Mouse (Mus musculus): ENCODE measurements around the gene Cox15. TPM values are rescaled to one million over a fixed set of nuclear protein-coding genes. Genes with fewer than 3 reads are reported as not detected.

Cox15 gene
- total RNA-seq (2022), result 10 to 100 TPM; 36.5 to 56.6 (median 45.9) TPM

DNA sequence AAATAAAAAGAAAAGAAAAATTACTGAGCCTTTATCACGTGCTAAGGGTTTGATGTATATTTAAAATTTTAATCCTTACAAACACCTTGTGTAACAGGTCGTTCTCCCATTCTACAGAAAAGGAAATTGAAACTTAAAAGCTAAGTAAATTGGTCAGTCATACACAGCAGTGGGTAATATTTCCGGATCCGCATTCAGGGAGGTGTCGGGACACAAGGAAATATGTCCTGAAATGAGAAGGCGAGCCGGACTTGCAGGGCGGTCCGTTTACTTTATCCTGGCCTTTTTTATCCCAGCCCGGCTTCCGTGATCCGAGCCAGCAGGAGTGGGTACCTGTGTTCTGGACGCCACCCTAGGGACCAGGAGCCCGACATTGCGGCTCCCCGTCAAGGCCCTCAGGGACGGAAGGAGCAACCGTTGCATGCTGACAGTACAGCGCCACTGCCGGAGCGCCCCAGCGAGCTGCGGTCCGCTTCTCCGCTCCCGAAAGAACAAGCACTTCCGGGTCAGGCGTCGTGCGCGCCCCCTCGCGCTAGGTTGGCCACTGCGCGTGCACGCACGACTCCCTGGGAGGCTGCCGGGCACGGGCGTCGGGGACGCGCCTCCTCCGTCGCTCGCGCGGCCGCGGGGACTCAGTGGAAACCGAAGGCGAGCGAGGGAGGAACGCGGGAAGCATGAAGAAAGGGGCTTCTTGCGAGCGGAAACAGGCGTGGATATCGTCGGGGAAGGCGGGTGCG lies at the start of gene Cox15, which contains the start of gene Cutc:
Gene Cox15, minus strand, starts transcription at position 512 of the 737 bp plus-strand sequence.
Gene Cutc, plus strand, starts transcription at position 508 of the 737 bp plus-strand sequence.
- peak; percentile 95 for DNase-seq

DNA sequence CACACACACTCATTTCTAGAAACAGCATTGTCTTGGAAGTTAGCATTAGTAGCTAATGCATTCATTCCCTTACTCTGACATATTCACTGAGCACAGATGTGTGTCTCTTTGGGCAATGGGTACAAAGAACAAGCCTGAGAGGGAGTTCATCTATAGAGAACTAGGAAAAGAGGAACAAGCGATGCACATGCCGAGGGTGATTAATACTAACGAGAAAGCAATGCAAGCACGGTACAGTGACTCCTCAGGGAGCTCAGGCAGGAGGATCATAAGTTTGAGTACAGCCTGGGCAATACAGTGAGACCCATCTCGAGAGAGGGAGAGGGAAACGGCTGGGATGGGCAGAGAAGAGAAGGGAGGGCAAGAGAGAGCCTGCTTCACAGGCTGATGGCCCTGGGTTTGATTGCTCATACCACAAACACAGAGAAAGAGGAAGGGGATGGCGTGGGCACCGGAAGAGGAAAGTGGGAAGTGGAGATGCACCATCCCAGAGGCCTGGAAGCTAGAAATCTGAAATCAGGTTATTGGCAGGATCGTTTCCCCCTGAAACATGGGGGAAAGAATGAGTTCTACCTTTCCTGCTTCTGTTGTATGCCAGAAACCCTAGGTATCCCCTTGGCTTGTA lies 48.7 kb upstream of the Cox15 start:
- no peak for DNase-seq

DNA sequence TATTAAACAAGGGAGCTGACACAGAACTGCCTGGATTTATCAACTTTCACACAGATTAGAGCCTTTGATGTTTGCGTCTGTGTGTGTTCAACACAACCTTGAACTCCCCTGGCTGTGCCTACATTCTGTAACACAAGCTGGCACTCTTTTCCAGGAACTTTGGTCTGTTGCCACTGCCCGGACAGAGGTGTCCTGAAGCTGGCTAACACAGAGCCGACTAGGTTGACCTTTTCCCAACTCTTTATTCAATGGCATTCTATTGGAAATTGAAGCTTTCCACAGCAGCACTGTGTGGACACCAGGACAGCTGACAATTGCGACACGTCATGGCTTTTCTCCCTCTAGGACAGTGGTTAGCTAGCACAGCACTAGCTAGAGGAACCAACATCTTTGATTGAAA lies 44.4 kb upstream of the Cox15 start:
- peak; percentile 55 for DNase-seq

DNA sequence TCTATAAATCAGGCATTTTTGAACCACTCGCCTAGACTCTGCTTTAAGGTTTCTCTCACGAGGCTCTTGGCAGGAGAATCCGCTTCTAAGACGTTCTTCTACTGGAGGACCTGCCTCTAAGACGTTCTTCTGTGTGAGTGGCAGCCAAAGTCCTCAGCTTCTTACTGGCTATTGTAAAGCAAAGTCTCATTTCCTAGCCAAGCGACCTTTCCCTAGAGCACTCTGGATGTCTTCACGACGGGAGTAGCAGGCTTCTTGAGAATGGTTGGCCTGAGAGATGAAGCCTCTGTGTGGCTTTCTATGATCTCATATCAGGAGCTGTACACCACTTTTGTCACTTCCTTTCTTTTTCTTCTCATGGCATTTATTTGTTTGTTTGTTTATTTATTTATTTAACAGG lies 42.7 kb upstream of the Cox15 start:
- DNase-seq, result no peak

DNA sequence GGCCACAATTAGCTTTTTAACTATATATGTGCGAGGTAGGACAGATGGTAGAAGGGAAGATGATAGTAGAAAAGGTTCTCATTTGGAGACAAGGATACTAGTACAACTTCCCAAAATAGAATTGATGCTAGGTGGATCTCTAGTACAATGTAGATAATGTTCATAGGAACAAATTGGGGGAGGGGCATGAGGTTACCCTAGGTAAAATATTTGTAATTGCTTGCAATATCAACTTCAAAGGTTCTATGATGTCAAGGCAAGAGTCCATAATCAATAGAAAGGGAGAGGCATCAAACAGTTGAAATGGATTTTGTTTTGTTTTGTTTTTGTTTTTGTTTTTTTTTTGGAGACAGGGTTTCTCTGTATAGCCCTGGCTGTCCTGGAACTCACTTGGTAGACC lies 41.2 kb upstream of the Cox15 start:
- no peak for DNase-seq

DNA sequence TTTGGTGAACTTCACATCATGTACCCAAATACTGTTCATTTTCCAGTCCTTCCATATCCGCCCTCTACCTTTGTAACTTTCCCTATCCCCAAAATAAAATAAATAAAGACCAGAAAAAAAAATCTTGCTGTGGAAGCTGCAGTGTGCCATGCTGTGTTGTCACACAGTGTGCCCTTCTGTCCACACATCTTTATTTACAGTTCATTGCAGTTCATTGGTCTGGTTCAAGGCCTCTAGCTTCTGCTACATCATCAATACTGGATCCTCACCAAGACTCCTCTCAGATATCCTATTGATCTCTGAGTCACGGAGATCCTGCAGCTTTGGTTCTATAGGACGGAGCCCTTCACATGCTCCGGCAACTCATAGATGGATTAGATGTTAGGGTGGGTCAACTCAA lies 39.7 kb upstream of the Cox15 start:
- no peak for DNase-seq

DNA sequence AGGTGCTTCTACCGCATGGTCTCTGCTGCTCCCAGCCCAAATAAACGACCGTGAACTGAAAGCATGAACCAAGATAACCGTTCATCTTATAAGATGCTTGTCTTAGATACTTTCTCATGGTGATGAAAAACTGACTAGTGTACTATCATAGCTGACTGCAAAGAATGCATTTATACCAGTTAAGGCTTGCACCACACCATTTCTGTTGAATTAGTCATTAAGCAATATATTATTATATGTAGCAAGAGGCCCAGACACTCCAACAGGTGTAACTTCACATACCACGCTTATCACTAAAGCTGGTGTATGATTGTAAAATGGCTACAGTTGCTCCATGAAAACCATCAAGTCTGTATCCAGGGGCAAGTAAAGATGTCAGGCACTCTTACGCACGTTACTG lies 37.0 kb upstream of the Cox15 start:
- DNase-seq, result no peak

DNA sequence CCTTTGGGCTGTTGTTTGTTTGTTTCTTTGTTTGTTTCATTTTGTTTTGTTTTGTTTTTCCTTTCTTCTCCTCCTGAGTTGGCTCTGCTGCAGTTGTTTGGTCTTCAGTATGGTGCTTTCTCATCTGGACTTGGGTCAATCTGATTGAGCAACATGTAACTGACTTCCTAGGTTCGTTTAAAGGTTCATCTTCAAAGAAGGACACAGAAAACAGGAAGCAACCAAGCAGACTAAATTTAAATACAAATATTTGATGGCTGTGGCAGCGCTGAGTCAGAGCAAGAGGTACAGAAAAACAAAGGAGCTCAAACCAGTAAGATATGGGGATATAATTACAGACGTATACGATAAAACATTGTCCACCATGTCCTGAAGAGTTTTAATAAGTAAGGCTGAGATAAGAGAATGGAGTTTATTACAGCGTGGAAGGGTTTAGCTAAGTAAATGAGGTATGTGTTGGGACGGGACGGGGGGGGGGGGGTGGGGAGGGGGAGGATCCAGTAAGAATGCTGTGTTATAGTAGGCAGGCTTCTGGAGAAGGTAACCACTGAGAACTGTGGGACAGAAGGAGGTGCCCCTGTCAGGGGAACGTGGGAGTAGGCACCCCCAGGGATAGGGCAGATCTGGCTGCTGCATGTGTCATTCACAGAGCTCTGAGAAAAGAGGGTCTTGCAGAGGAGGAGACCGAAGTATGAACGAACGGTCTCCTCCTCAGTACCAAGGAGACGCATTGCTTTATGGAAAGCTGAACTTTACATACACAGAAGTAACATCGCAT lies 33.6 kb upstream of the Cox15 start:
- DNase-seq, result no peak

DNA sequence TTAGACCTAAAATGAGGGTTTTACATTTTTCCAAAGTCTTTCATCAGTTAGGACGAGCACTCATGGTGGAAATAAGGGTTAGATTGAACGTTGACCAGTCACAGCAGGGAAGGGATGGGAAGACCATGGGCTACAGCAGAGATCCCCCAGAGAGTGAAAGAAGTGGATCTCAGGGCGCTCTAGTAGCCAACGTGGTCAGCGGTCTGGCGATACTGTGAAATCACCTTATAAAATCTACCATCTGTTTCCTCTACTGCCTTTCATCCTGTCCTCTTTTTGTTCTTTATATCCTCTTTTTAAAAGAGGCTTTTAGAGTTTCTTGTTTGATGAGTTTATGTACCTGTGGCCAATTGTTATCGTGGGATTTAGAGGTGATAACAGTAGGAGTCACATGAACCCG lies 32.0 kb upstream of the Cox15 start:
- DNase-seq, result no peak

DNA sequence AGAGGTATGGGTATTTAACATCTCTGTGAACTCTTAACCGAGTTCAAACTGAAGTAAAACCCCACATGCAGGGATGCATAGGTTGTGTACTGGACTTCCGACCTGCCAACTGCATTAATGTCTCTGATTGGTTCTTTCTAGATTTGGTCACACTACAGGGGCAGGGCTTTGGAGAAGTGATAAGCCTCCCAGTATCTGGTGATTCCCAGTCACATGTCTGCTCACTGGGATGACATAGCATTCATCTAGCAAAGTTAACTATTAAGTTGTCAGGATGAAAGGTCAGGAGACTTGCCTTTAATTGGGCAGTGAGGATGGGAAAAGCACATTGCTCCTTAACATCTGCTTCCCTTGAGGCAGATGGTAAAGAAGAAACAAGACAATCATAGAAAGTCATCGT lies 29.2 kb upstream of the Cox15 start, which contains the start of gene Abcc2:
Gene Abcc2, plus strand, starts transcription at position 213 of the 400 bp plus-strand sequence.
- DNase-seq, result no peak

DNA sequence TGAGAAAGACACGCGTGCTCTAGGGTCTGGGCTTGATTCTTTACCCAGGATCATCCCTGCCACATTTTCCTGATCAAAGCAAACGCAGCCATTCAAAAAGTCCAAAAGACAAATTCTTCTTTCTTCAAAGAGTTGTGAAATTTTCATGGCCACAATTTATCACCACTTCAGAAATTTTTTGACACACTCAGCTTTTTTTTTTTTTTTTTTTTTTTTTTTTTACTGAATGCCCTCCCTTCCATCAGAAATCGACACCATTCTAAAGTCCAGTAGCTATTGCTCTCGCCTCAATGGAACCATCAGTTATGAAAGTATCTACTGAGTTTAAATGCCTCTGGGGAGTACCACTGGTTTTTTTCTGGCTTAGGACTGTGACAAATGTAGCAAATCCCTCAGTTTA lies 27.6 kb upstream of the Cox15 start:
- no peak for DNase-seq

DNA sequence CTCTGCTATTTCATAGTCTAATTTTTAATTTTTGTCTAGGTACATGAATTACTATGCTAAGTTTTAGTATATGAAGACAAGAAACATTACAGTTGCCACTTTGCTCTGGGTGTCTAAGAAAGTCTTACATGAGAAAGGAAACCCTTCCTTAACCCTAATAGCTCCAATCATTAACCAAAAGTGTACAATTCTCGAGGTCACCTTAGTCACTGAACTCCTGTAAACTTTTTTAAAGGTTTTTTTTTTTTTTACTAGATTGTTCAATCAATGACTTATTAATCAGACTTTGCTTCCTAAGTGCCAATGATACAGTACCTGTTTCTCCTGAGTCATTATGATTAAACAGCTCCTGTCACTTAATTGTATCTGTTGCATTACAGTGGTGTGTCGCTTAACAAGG lies 24.5 kb upstream of the Cox15 start:
- DNase-seq, result no peak

DNA sequence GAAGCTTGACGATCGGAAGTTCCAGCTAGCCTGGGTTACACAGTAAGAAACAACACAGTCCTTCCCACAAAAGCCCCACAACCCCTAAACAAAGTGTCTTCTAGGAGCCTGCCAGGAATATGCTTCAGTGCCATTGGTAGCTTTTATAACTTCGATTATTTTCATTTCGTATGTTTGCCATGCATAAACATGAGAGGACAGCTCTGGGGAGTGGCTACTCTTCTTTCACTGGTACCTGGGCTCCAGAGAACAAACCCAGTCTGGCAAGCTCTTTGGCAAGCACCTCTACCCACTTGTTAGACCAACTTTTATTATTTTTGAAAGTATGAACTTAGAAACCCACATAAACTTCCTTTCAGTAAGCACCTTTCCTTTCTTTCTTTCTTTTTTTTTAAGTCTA lies 23.8 kb upstream of the Cox15 start:
- no peak for DNase-seq

DNA sequence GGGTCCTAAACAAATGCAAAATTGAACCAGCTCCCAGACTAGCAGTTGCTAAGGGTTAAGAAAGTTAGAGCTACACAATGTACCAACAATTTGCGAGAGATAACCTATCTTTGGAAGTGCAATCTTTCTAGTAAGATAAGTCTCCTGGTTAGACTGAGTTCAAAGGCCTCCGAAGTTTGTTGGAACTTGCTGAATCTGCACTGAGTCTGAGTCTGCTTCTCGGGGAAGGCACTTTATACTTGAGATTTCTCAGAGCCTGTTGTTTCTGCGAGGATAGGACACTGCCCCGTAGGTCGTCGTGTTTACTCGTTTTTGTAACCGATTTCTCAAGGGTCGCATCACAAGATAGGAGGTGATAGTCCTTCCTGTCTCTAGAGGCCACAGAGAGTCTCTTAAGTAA lies 22.6 kb upstream of the Cox15 start:
- DNase-seq, result no peak

DNA sequence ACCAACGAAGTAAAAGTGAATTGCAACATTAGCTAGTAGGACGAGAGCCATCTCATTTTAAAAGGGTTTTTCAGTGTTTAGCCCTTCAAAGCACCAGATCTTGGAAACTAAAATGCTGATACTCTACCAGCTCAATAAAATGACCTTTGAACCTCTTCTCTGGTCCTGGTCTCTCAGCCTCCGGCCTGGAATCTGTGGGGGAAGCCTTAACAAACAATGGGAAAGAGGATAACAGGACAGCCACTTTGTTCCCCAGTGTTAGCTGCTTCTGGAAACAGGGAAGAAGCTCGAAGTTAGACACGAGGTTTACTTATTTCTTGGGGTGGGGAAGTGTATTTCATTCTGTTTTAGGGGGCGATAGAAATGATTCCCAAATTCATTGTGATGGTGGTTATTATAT lies 19.5 kb upstream of the Cox15 start:
- DNase-seq, result no peak

DNA sequence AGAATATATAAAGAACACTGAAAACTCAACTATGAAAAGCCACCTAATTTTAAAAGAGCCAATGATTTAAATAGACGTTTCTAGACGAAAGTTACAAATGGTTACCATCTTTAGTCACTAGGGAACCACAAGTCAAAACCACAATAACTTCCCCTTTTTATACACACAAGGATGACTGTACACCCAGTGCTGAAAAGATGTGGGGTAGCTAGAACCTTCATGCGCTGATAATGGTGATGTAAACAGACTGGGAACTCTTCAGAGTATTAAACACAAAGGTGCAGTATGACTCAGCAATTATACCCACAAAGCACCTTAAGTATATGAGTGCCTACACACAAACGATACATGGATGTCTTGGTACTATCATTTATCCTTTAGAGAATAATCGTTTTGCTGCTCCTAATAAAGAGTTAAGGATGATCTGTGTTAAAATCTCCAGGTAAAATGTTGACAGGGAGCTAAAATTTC lies 18.7 kb upstream of the Cox15 start:
- DNase-seq, result no peak

DNA sequence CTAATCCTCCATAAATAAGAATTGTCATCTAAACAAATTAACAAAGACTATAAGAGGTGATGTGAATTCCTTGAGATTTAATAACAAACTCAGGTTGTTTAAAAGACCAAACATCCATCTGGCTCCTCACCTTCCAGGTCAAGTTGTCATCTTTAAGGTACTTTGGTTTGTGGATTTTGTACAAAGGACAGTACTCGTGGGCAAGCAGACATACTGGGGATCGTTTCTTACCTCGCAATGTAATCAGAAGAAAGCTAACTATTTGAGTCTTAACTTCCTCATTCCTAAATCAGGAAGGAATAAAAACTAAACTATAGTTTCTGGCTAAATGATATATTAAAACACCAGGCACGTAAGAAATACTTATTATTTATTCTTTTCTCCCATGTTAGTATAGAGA lies 17.8 kb upstream of the Cox15 start:
- no peak for DNase-seq

DNA sequence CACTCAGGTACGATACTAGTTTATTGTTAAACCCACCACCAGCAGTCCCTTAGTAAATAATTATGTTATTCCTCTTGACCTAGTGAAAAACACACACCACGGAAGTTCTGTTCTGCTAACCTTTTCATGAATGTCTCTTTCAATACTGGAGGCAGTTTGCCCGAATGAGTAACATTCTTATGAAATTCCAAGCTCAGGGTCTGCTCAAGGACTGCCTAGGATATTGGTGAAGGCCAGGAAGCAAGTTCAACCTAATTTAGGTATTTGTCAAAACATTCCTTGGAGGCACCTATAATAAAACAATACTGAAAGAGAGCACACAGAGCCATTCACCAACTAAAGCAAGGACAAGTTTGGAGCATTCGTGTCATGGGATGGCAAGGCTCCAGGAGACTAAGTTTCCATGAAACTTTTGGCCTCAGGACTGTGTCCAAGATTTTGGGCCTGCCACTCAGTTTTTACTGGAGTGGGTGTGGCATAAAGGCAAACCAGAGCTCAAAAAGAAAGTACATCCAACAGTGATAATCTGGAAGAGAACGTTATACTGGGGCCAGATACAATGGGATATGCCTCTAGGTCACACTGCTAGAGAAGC lies 16.7 kb upstream of the Cox15 start:
- peak; percentile 40 for DNase-seq

DNA sequence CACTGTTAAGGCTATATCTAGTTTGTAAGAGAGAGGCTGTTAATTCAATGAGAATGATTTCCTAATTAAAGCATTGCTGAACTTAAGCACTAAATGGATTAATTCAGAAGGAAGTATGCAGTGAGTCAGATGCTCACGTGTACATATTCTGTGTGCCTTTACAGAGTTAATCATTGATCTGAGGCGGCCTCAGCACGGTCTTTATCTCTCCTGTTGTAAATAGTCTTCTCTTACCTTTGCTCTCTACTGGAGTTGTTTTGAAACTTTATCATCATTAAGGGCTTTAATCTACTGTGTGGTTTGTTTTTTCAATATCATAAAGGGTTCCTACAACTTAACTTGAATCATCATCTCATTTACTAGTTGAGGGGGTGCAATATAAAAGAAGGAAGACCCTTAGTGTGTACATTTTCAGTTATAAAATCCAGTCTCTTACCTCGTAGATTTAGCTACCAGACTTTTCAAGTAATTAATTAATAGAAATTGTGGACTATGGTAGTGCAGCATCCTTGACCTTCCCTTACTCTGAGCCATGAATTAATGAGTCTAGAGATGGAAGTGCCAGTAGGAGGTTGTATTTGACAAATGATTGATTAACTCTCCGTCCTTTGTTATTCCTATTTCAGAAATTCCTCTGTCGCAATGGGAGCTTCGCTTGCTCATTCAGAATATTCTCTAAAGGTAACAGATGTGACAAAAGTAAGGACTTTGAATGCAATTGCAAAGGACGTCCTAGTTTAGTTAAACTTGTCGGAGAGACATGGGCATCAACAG lies 14.9 kb upstream of the Cox15 start:
- DNase-seq, result no peak

DNA sequence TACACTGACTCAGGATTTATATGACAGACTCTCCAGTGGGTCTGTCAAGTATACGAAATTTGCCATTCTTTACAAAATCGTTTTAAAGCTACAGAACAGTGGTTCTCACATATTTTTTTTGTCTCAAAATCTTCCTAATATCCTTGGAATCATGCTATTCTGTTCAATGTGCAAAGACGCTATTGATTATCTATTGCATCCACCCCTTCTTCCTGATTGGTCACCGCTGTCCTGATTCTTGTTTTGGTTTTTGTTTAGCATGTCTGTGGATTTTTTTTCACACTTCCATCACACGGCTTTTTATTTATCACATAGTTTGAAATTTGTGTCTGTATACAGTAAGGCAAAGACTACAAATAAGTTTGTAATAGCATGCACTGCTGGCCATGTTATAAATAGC lies 13.7 kb upstream of the Cox15 start:
- DNase-seq, result no peak

DNA sequence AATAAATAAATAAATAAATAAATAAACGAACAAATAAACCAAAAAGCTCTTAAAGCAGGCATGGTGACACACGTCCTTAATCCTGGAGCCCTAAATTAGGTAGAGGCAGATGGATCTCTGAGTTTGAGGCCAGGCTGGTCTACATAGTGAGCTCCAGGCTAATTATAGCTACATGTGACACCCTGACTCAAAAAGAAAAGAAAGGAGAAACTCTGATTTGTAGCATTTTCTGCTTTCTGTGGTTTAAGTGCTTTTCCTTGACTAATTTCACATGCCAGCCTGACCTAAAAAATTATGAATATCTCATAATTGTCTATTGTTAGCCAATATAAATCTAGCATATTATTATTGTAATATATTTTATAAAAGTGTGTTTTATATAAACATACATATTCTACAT lies 9.6 kb upstream of the Cox15 start:
- no peak for DNase-seq
